Mouse (Mus musculus): ENCODE data around the gene Dppa2.

GRCm38 (mm10) chr16:48344193-48344592, 40.5 kb downstream of the Dppa2 start:
- no peak for TF ChIP-seq POLR2A (IDR thresholded peaks at IDR 0.05; ENCODE audit: insufficient read depth, low read depth, low read length)
- TF ChIP-seq CTCF (IDR thresholded peaks at IDR 0.05), result no peak

Data from heart, adult 2 months (tissue).